Mouse (Mus musculus): ENCODE results near the gene Pklr. TPM values are rescaled to one million over a fixed set of nuclear protein-coding genes. Genes with fewer than 3 reads are reported as not detected.

The Pklr gene
- polyA plus RNA-seq, 1 experiment from 2014 or later, result 0.98 TPM

- Histone ChIP-seq H3K9ac (peak within 1 kb of the TSS; percentile 90), H3K4me3 (peak within 1 kb of the TSS; percentile 78), H3K4me2 (peak within 1 kb of the TSS; percentile 98), H3K27ac (replicated peaks) (peak within 1 kb of the TSS; percentile 75), H3K27me3 (replicated peaks) (peaks cover 13% of the 10 kb centered on the region; the same call in 1 of the 2 replicates), H3K36me3 (peaks cover 52% of the 10 kb centered on the region), H3K9me3 (no peaks in the 10 kb centered on the region), H3K4me1 (peaks cover 33% of the 10 kb centered on the region)
- WGBS, result 6% methylated on average over 39 of the region's 39 CpGs
- ATAC-seq (ENCODE audit: extremely low read depth, insufficient number of reproducible peaks, low FRiP score, low TSS enrichment), result peak; percentile 82
These were observed 47.4 kb downstream of the Pklr start, which contains the start of gene Fam189b for GRCm38 (mm10) chr3:89183058-89183958. Gene Fam189b, plus strand, starts transcription at chr3:89183143.

DNA sequence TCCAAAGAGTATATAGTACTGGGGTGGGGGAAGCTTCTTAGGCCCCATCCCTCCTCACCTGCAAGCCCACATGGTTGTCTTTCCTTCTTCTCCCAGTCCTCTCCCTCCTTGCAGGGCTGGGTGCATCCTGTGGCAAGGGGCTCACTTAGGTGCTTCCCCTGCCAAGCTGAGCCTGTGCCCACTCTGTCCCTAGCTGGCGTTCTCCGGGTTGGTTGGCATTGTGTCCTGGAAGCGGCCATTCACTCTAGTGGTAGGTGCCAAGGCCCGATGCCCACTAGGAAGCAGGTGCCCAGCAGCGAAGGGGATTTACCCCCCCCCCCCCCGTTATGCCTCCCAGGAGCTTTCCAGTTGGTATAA is 48.0 kb downstream of the Pklr start:
- peaks cover 53% of the 10 kb centered on the region for H3K36me3 ChIP-seq
- no peaks in the 10 kb centered on the region for H3K9me3 ChIP-seq
- peaks cover 27% of the 10 kb centered on the region for H3K4me1 ChIP-seq
- H3K9ac ChIP-seq, result peak overlapping the region; percentile 90
- H3K27ac ChIP-seq (replicated peaks), result no peak overlapping the region
- 83% methylated on average over 6 of the region's 6 CpGs for WGBS
- H3K4me2 ChIP-seq, result peak overlapping the region; percentile 98
- H3K27me3 ChIP-seq (replicated peaks), result peaks cover 13% of the 10 kb centered on the region; the same call in 1 of the 2 replicates
- peak overlapping the region; percentile 78 for H3K4me3 ChIP-seq
- ATAC-seq (ENCODE audit: extremely low read depth, insufficient number of reproducible peaks, low FRiP score, low TSS enrichment), result no peak

- Histone ChIP-seq H3K4me3 (no peak overlapping the region), H3K27me3 (replicated peaks) (peaks cover 13% of the 10 kb centered on the region; the same call in 1 of the 2 replicates), H3K9ac (0 out of 2 replicates have a peak overlapping the region, but pooled peaks have one; percentile 29), H3K4me2 (0 out of 2 replicates have a peak overlapping the region, but pooled peaks have one; percentile 3), H3K36me3 (peaks cover 20% of the 10 kb centered on the region), H3K27ac (replicated peaks) (no peak overlapping the region), H3K4me1 (peaks cover 23% of the 10 kb centered on the region), H3K9me3 (no peaks in the 10 kb centered on the region)
- 40% methylated on average over 23 of the region's 23 CpGs for WGBS
- ATAC-seq (ENCODE audit: extremely low read depth, insufficient number of reproducible peaks, low FRiP score, low TSS enrichment), result no peak
These were observed 51.3 kb downstream of the Pklr start for GRCm38 (mm10) chr3:89187197-89187596.

DNA sequence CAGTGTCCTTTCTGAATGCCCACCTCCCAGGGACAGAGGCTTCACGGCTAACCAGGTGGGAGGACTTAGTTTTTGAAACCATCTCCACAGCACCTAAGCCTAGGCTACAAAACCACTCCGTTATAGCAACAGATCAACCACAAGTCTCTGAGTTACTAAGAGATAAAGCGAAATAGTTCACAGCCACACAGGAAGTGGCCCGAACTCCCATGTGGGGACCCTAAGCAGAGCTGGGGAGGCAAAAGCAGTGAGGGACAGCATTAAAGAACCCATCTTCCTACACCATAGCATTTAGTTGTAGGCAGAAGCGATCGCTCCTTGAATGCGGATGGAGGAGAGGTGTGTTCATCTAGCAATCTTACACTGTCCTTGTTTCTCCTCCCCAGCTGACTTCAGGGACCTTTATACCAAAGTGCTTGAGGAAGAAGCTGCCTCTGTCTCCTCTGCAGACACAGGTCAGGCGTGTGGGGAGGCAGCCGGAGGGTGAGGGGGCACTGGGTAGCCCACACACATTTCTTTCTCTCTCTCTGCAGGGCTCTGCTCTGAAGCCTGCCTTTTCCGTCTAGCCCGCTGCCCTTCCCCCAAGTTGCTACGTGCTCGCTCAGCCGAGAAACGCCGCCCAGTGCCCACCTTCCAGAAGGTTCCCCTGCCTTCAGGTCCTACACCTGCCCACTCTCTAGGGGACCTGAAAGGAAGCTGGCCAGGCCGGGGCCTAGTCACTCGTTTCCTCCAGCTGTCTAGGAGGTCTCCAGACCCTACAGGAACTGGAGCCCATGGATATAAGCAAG is 51.9 kb downstream of the Pklr start:
- ATAC-seq (ENCODE audit: extremely low read depth, insufficient number of reproducible peaks, low FRiP score, low TSS enrichment), result no peak
- Histone ChIP-seq H3K36me3 (peaks cover 15% of the 10 kb centered on the region), H3K4me2 (no peak overlapping the region), H3K4me1 (peaks cover 17% of the 10 kb centered on the region), H3K27me3 (replicated peaks) (peaks cover 13% of the 10 kb centered on the region; the same call in 1 of the 2 replicates), H3K4me3 (no peak overlapping the region), H3K27ac (replicated peaks) (no peak overlapping the region), H3K9ac (no peak overlapping the region), H3K9me3 (no peaks in the 10 kb centered on the region)
- WGBS, result 72% methylated on average over 18 of the region's 18 CpGs

GRCm38 (mm10) chr3:89188478-89188875 is 52.5 kb downstream of the Pklr start:
- H3K4me1 ChIP-seq, result peaks cover 16% of the 10 kb centered on the region
- peaks cover 15% of the 10 kb centered on the region for H3K36me3 ChIP-seq
- no peak overlapping the region for H3K27ac ChIP-seq (replicated peaks)
- H3K27me3 ChIP-seq (replicated peaks), result peaks cover 13% of the 10 kb centered on the region; the same call in 1 of the 2 replicates
- no peak overlapping the region for H3K4me3 ChIP-seq
- H3K9me3 ChIP-seq, result no peaks in the 10 kb centered on the region
- no peak for ATAC-seq (ENCODE audit: extremely low read depth, insufficient number of reproducible peaks, low FRiP score, low TSS enrichment)
- WGBS, result 66% methylated on average over 12 of the region's 12 CpGs
- no peak overlapping the region for H3K4me2 ChIP-seq
- H3K9ac ChIP-seq, result no peak overlapping the region

DNA sequence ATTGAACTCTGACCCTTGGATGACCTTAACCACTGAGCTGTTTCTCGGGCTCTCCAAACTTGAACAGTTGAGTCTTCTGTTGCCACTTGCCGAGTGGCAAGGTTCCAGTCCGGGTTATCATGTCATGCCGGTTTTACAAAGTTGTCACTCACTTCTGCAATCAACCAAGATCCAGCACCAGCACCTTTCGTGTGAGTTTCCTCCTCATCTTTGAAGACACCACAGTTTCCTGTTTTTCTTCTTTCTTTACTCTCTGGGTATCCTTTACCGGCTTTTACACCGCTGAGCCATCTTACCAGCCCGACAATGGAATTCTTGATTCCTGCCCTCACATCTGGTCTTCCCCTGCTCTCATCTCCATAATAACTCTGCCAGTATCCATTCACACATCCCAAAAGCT is 54.5 kb downstream of the Pklr start:
- H3K27me3 ChIP-seq (replicated peaks), result peaks cover 10% of the 10 kb centered on the region; the same call in 1 of the 2 replicates
- 69% methylated on average over 8 of the region's 8 CpGs for WGBS
- no peak overlapping the region for H3K4me3 ChIP-seq
- H3K36me3 ChIP-seq, result peaks cover 15% of the 10 kb centered on the region
- peaks cover 2% of the 10 kb centered on the region for H3K4me1 ChIP-seq
- ATAC-seq (ENCODE audit: extremely low read depth, insufficient number of reproducible peaks, low FRiP score, low TSS enrichment), result no peak
- H3K4me2 ChIP-seq, result no peak overlapping the region
- H3K9ac ChIP-seq, result no peak overlapping the region
- no peak overlapping the region for H3K27ac ChIP-seq (replicated peaks)
- no peaks in the 10 kb centered on the region for H3K9me3 ChIP-seq

- no peak for ATAC-seq (ENCODE audit: extremely low read depth, insufficient number of reproducible peaks, low FRiP score, low TSS enrichment)
These were observed 57.4 kb downstream of the Pklr start for GRCm38 (mm10) chr3:89193351-89193750.

GRCm38 (mm10) chr3:89193853-89194252 is 57.9 kb downstream of the Pklr start:
- H3K27me3 ChIP-seq (replicated peaks), result no peaks in the 10 kb centered on the region
- H3K27ac ChIP-seq (replicated peaks), result no peak overlapping the region
- no peak overlapping the region for H3K4me3 ChIP-seq
- no peak overlapping the region for H3K4me2 ChIP-seq
- no peaks in the 10 kb centered on the region for H3K36me3 ChIP-seq
- 74% methylated on average over 2 of the region's 2 CpGs for WGBS
- ATAC-seq (ENCODE audit: extremely low read depth, insufficient number of reproducible peaks, low FRiP score, low TSS enrichment), result no peak
- H3K4me1 ChIP-seq, result peaks cover 13% of the 10 kb centered on the region
- no peaks in the 10 kb centered on the region for H3K9me3 ChIP-seq
- no peak overlapping the region for H3K9ac ChIP-seq

More at GRCm38 (mm10) chr3:89193351-89193750, 57.4 kb downstream of the Pklr start:
- H3K9ac ChIP-seq, result no peak overlapping the region
- peaks cover 4% of the 10 kb centered on the region for H3K36me3 ChIP-seq
- no peak overlapping the region for H3K27ac ChIP-seq (replicated peaks)
- WGBS, result 74% methylated on average over 1 of the region's 1 CpGs
- H3K27me3 ChIP-seq (replicated peaks), result no peaks in the 10 kb centered on the region
- H3K9me3 ChIP-seq, result no peaks in the 10 kb centered on the region
- H3K4me3 ChIP-seq, result no peak overlapping the region
- H3K4me2 ChIP-seq, result no peak overlapping the region
- H3K4me1 ChIP-seq, result peaks cover 13% of the 10 kb centered on the region

Other genes starting within 250 kb of the Pklr start
- 48.6 and 52.3 TPM in 2 replicates for gene Msto1, start 222.1 kb upstream of the Pklr start, polyA plus RNA-seq (2015; fragmentation: Nextera tagmentation; extraction: Ambion mirVana)
- gene Ash1l, start 185.5 kb upstream of the Pklr start, polyA plus RNA-seq (2015; fragmentation: Nextera tagmentation; extraction: Ambion mirVana), result 12.4 and 12.8 TPM in 2 replicates
- 125 and 132 TPM in 2 replicates for gene Dap3, start 185.0 kb upstream of the Pklr start, polyA plus RNA-seq (2015; fragmentation: Nextera tagmentation; extraction: Ambion mirVana)
- gene Rusc1, start 42.8 kb upstream of the Pklr start, polyA plus RNA-seq (2015; fragmentation: Nextera tagmentation; extraction: Ambion mirVana), result 8.6 and 9.8 TPM in 2 replicates
- gene Gm43738, start 35.0 kb upstream of the Pklr start, polyA plus RNA-seq (2015; fragmentation: Nextera tagmentation; extraction: Ambion mirVana), result not detected in 2 replicates
- gene Fdps, start 34.2 kb upstream of the Pklr start, polyA plus RNA-seq (2015; fragmentation: Nextera tagmentation; extraction: Ambion mirVana), result 119 and 130 TPM in 2 replicates
- 0.68 and 1.0 TPM in 2 replicates for gene Hcn3, start 24.1 kb downstream of the Pklr start, polyA plus RNA-seq (2015; fragmentation: Nextera tagmentation; extraction: Ambion mirVana)
- 16.9 and 17.4 TPM in 2 replicates for gene Clk2, start 28.7 kb downstream of the Pklr start, polyA plus RNA-seq (2015; fragmentation: Nextera tagmentation; extraction: Ambion mirVana)
- 83.4 and 88.1 TPM in 2 replicates for gene Scamp3, start 41.3 kb downstream of the Pklr start, polyA plus RNA-seq (2015; fragmentation: Nextera tagmentation; extraction: Ambion mirVana)
- gene Fam189b, start 47.0 kb downstream of the Pklr start, polyA plus RNA-seq (2015; fragmentation: Nextera tagmentation; extraction: Ambion mirVana), result 12.8 and 13.5 TPM in 2 replicates
- gene Gba, start 66.8 kb downstream of the Pklr start, polyA plus RNA-seq (2015; fragmentation: Nextera tagmentation; extraction: Ambion mirVana), result 32.7 and 34.8 TPM in 2 replicates
- gene Thbs3, start 79.0 kb downstream of the Pklr start, polyA plus RNA-seq (2015; fragmentation: Nextera tagmentation; extraction: Ambion mirVana), result 15.6 and 16.2 TPM in 2 replicates
- 125 and 126 TPM in 2 replicates for gene Mtx1, start 90.9 kb downstream of the Pklr start, polyA plus RNA-seq (2015; fragmentation: Nextera tagmentation; extraction: Ambion mirVana)
- 0.59 and 1.1 TPM in 2 replicates for gene Muc1, start 92.9 kb downstream of the Pklr start, polyA plus RNA-seq (2015; fragmentation: Nextera tagmentation; extraction: Ambion mirVana)
- gene Krtcap2, start 109.8 kb downstream of the Pklr start, polyA plus RNA-seq (2015; fragmentation: Nextera tagmentation; extraction: Ambion mirVana), result 216 and 229 TPM in 2 replicates
- gene Trim46, start 110.2 kb downstream of the Pklr start, polyA plus RNA-seq (2015; fragmentation: Nextera tagmentation; extraction: Ambion mirVana), result 0.70 and 0.76 TPM in 2 replicates
- 77.5 and 85.1 TPM in 2 replicates for gene Dpm3, start 123.2 kb downstream of the Pklr start, polyA plus RNA-seq (2015; fragmentation: Nextera tagmentation; extraction: Ambion mirVana)
- gene Slc50a1, start 134.4 kb downstream of the Pklr start, polyA plus RNA-seq (2015; fragmentation: Nextera tagmentation; extraction: Ambion mirVana), result 40.6 and 40.7 TPM in 2 replicates
- gene Efna1, start 145.0 kb downstream of the Pklr start, polyA plus RNA-seq (2015; fragmentation: Nextera tagmentation; extraction: Ambion mirVana), result 33.3 and 38.4 TPM in 2 replicates
- gene Efna3, start 186.8 kb downstream of the Pklr start, polyA plus RNA-seq (2015; fragmentation: Nextera tagmentation; extraction: Ambion mirVana), result 1.8 and 1.9 TPM in 2 replicates
- 9.9 and 10.2 TPM in 2 replicates for gene Efna4, start 201.9 kb downstream of the Pklr start, polyA plus RNA-seq (2015; fragmentation: Nextera tagmentation; extraction: Ambion mirVana)
- 58.3 and 58.9 TPM in 2 replicates for gene Adam15, start 213.9 kb downstream of the Pklr start, polyA plus RNA-seq (2015; fragmentation: Nextera tagmentation; extraction: Ambion mirVana)
- gene Dcst2, start 225.8 kb downstream of the Pklr start, polyA plus RNA-seq (2015; fragmentation: Nextera tagmentation; extraction: Ambion mirVana), result 0.08 TPM in 1 of 2 replicates, not detected in the other
- gene Dcst1, start 229.1 kb downstream of the Pklr start, polyA plus RNA-seq (2015; fragmentation: Nextera tagmentation; extraction: Ambion mirVana), result 0.09 and 0.10 TPM in 2 replicates